Mouse (Mus musculus): Measurements from ENCODE around the gene Syn3. TPM values are rescaled to one million over a fixed set of nuclear protein-coding genes. Genes with fewer than 3 reads are reported as not detected.

Syn3 gene
- polyA plus RNA-seq, 1 experiment from 2014 or later: 7.6 TPM

DNA sequence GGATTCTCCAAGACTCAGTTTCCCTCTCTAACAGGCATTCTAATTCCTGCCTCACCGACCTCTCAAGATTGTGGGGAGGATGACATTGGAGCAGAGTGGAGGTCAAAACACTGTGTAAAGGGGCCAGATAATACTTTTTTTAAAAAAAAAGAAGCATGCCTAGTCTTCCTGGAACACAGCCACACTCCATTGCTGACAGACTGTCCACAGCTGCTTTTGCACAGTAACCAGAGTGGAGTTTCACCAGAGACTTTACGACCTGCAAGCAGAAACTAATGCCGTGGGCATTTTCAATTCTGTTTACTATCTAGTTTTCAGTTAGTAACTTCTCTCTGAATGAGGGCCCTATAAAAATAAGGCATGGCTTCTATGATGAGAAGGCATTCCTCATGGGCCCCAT lies 297.7 kb downstream of the Syn3 start:
- Histone ChIP-seq H3K9ac (no peak overlapping the region), H3K4me3 (no peak overlapping the region), H3K4me1 (no peaks in the 10 kb centered on the region), H3K27me3 (no peaks in the 10 kb centered on the region), H3K4me2 (no peak overlapping the region), H3K36me3 (ENCODE audit: poor library complexity, severe bottlenecking) (no peaks in the 10 kb centered on the region), H3K27ac (no peak overlapping the region), H3K9me3 (replicated peaks) (no peaks in the 10 kb centered on the region)
- no peak for ATAC-seq
- 94% methylated on average over 3 of the region's 3 CpGs for WGBS

- Histone ChIP-seq H3K27me3 (no peaks in the 10 kb centered on the region), H3K27ac (no peak overlapping the region), H3K9ac (no peak overlapping the region), H3K4me2 (no peak overlapping the region), H3K4me3 (no peak overlapping the region), H3K4me1 (no peaks in the 10 kb centered on the region), H3K9me3 (replicated peaks) (no peaks in the 10 kb centered on the region), H3K36me3 (ENCODE audit: poor library complexity, severe bottlenecking) (no peaks in the 10 kb centered on the region)
- WGBS: 85% methylated on average over 3 of the region's 3 CpGs
- no peak for ATAC-seq
Observed at GRCm38 (mm10) chr10:86196414-86197025, 302.2 kb downstream of the Syn3 start.

- no peaks in the 10 kb centered on the region for H3K9me3 ChIP-seq (replicated peaks)
- no peak overlapping the region for H3K4me2 ChIP-seq
- no peak overlapping the region for H3K4me3 ChIP-seq
- no peaks in the 10 kb centered on the region for H3K36me3 ChIP-seq (ENCODE audit: poor library complexity, severe bottlenecking)
- H3K4me1 ChIP-seq: no peaks in the 10 kb centered on the region
- H3K27me3 ChIP-seq: no peaks in the 10 kb centered on the region
- H3K27ac ChIP-seq: no peak overlapping the region
- no peak overlapping the region for H3K9ac ChIP-seq
- 60% methylated on average over 4 of the region's 4 CpGs for WGBS
- no peak for ATAC-seq
Observed at GRCm38 (mm10) chr10:86194722-86195121, 304.0 kb downstream of the Syn3 start.

DNA sequence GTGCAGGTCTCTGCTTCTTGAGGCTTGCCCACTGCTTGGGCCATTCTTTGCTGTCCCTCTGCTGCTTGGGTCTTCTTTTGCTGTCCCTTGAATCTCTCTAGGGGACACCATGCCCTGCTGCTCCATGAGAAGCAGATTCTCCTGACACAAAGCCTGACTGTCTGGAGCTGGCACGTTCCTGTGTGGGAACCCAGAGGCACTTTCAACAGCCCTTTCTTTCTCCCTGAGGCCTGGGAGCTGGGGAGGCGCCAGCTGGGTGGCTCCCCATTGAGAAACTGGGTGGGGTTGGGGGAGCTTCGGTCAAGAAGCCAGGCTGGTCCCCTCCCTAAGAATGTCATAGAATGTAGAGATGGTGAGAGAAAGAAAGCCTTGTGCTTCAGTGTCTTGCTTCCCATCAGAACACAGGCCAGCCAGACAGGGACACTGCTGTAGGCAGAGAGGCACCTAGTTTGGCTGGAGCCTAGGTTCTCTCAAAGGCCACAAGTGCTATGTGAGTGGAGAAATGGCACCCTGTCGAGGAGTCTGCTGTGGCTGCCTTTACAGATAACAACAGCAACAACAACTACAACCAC lies 304.7 kb downstream of the Syn3 start:
- 45% methylated on average over 4 of the region's 4 CpGs for WGBS

GRCm38 (mm10) chr10:86188614-86189013 lies 310.1 kb downstream of the Syn3 start:
- no peak; the same call in 1 of the 2 replicates for ATAC-seq

More for the DNA sequence above, 304.7 kb downstream of the Syn3 start:
- Histone ChIP-seq H3K9ac (no peak overlapping the region), H3K4me1 (no peaks in the 10 kb centered on the region), H3K4me3 (no peak overlapping the region), H3K27ac (no peak overlapping the region), H3K4me2 (no peak overlapping the region), H3K27me3 (no peaks in the 10 kb centered on the region), H3K36me3 (ENCODE audit: poor library complexity, severe bottlenecking) (no peaks in the 10 kb centered on the region), H3K9me3 (replicated peaks) (no peaks in the 10 kb centered on the region)
- no peak for ATAC-seq

DNA sequence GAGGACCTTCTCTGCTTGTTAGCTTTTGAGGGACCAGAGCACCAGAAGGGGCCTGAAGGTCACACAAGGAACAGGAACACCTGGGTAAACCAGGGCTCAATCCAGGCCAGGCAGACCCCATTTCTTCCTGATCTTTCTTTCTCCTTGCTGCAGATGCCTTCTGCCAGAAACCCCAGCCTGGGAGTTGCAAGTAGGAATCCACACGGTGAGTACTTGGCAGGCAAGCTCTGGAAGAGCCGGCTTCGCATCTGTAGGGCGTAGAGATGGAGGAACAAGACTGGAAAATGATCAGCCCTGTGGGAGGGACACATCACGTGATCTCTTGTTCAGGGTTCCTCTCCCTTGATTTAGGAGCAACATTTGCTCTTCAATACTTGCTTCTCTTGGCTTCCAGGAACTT lies 310.8 kb downstream of the Syn3 start:
- no peak for ATAC-seq

More at GRCm38 (mm10) chr10:86188614-86189013, 310.1 kb downstream of the Syn3 start:
- H3K4me3 ChIP-seq: no peak overlapping the region
- no peaks in the 10 kb centered on the region for H3K9me3 ChIP-seq (replicated peaks)
- WGBS: 78% methylated on average over 4 of the region's 4 CpGs
- H3K9ac ChIP-seq: no peak overlapping the region
- no peaks in the 10 kb centered on the region for H3K27me3 ChIP-seq
- H3K27ac ChIP-seq: no peak overlapping the region
- H3K4me2 ChIP-seq: no peak overlapping the region
- H3K4me1 ChIP-seq: no peaks in the 10 kb centered on the region
- H3K36me3 ChIP-seq (ENCODE audit: poor library complexity, severe bottlenecking): no peaks in the 10 kb centered on the region

DNA sequence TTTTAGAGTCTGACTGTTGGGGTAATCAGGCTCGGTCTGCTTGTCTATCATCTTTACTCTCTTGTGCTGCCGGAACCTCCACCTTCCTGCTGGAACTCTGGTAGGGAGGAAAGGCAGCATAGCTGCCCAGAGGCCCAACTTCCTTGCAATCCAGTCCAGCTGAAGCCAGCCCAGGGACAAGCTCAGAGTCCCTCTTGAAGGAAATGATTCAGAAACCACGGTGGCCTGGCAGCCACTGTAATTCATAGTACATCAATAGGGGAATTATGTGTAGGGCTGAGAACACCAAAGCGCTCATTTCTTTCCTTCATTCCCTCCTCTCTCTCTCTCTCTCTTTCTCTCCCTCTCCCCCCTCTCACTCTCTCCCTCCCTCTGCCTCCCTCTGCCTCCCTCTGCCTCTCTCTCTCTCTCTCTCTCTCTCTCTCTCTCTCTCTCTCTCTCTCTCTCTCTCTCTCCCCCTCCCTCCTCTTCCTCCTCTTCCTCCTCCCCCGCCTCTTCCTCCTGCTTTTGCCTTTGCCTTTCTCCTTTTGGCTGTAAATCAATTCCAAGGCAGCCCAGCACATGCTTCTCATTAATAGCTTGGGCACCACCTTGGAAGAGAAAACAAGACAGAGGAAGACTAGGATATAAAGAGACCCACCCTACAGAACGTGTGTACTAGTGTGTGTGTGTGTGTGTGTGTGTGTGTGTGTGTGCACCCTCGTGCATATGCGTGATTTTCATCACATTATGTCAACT lies 315.4 kb downstream of the Syn3 start:
- ATAC-seq: no peak
- no peak overlapping the region for H3K4me2 ChIP-seq
- H3K9me3 ChIP-seq (replicated peaks): no peaks in the 10 kb centered on the region
- no peaks in the 10 kb centered on the region for H3K36me3 ChIP-seq (ENCODE audit: poor library complexity, severe bottlenecking)
- no peak overlapping the region for H3K4me3 ChIP-seq
- no peak overlapping the region for H3K9ac ChIP-seq
- H3K27me3 ChIP-seq: no peaks in the 10 kb centered on the region
- no peak overlapping the region for H3K27ac ChIP-seq
- no peaks in the 10 kb centered on the region for H3K4me1 ChIP-seq
- 78% methylated on average over 8 of the region's 8 CpGs for WGBS

More for the DNA sequence above, 310.8 kb downstream of the Syn3 start:
- Histone ChIP-seq H3K4me1 (no peaks in the 10 kb centered on the region), H3K27ac (no peak overlapping the region), H3K4me2 (no peak overlapping the region), H3K4me3 (no peak overlapping the region), H3K9ac (no peak overlapping the region), H3K36me3 (ENCODE audit: poor library complexity, severe bottlenecking) (no peaks in the 10 kb centered on the region), H3K9me3 (replicated peaks) (no peaks in the 10 kb centered on the region), H3K27me3 (no peaks in the 10 kb centered on the region)
- WGBS: 90% methylated on average over 5 of the region's 5 CpGs

DNA sequence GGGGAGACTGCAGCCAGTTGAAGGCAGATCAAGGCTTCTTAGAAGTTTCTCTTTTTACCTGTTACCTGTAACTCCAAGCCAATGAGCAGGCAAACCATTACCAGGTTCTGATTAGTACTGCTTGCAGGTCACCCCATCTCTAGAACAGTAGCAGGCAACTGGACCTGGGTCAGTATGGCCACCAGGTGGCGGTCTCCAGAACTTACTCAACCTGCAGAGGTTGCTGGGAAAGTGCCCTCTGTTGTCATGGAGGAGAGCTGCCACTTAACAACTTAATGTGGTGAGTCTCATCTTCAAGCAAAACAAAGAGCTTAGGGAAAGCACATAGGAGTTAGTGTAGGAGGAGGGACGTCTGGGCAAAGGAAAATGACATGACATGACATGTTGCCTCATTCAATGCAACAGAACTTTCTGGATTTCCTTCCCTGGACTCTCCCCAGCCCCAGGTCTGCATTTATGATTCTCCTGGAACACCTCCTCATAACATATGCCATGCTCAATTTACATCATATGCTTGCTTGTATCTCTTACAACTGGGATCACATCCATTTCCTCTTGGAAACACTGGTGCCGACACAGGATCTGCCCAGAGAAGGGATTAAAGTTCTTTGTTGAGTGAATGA lies 316.4 kb downstream of the Syn3 start:
- H3K27ac ChIP-seq: no peak overlapping the region
- 40% methylated on average over 3 of the region's 3 CpGs for WGBS

GRCm38 (mm10) chr10:86176411-86176810 lies 322.3 kb downstream of the Syn3 start:
- no peaks in the 10 kb centered on the region for H3K27me3 ChIP-seq
- 93% methylated on average over 2 of the region's 2 CpGs for WGBS
- H3K9ac ChIP-seq: no peak overlapping the region
- no peaks in the 10 kb centered on the region for H3K4me1 ChIP-seq
- no peaks in the 10 kb centered on the region for H3K9me3 ChIP-seq (replicated peaks)
- H3K4me2 ChIP-seq: no peak overlapping the region
- no peak overlapping the region for H3K27ac ChIP-seq
- H3K4me3 ChIP-seq: no peak overlapping the region
- H3K36me3 ChIP-seq (ENCODE audit: poor library complexity, severe bottlenecking): no peaks in the 10 kb centered on the region
- no peak for ATAC-seq

More for the DNA sequence above, 316.4 kb downstream of the Syn3 start:
- Histone ChIP-seq H3K4me2 (no peak overlapping the region), H3K27me3 (no peaks in the 10 kb centered on the region), H3K4me1 (no peaks in the 10 kb centered on the region), H3K9me3 (replicated peaks) (no peaks in the 10 kb centered on the region), H3K9ac (no peak overlapping the region), H3K4me3 (no peak overlapping the region), H3K36me3 (ENCODE audit: poor library complexity, severe bottlenecking) (no peaks in the 10 kb centered on the region)
- ATAC-seq: no peak

DNA sequence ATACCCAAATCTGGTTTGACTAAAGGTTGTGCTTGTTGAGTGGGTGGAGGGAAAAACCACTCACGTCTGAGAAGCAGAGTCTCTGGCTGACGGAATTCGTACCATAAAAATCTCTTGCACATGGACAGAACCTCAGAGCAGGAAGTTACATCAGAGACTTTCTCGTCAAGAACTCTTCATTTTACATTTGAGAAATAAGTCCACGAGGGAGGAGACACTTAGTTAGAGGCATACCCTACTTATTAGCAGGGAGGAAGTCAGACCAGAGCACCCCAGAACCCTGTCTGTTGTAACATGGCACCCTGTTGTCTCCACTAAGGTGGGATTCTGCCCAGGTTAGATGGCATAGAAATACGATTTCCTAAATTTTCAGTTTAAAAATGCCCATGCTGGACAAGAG lies 324.7 kb downstream of the Syn3 start:
- WGBS: 87% methylated on average over 6 of the region's 6 CpGs
- Histone ChIP-seq H3K27ac (no peak overlapping the region), H3K9ac (no peak overlapping the region), H3K36me3 (ENCODE audit: poor library complexity, severe bottlenecking) (no peaks in the 10 kb centered on the region), H3K4me1 (no peaks in the 10 kb centered on the region), H3K4me3 (no peak overlapping the region), H3K27me3 (no peaks in the 10 kb centered on the region), H3K4me2 (no peak overlapping the region), H3K9me3 (replicated peaks) (no peaks in the 10 kb centered on the region)
- ATAC-seq: no peak

DNA sequence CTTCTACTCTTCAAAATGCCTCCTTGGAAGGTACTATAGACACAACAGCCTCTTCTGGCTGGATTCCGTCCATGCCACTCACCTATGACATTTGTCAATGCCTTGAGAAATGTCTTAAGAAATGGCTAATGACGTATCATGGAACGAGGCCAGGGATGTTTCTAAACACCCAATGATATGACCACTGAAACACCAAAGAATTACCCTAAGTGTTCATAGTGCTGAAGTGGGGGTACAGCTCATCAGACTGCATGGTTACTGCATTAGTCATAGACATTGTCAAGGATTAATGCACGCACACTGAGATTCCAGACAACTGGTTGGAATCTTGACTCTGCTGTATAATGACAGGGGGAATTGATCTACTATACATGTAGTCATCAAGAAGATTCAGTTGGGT lies 325.4 kb downstream of the Syn3 start:
- no peak overlapping the region for H3K4me2 ChIP-seq
- no peak overlapping the region for H3K27ac ChIP-seq
- WGBS: 94% methylated on average over 4 of the region's 4 CpGs
- H3K9ac ChIP-seq: no peak overlapping the region
- no peaks in the 10 kb centered on the region for H3K36me3 ChIP-seq (ENCODE audit: poor library complexity, severe bottlenecking)
- no peaks in the 10 kb centered on the region for H3K9me3 ChIP-seq (replicated peaks)
- ATAC-seq: no peak
- H3K4me1 ChIP-seq: no peaks in the 10 kb centered on the region
- no peaks in the 10 kb centered on the region for H3K27me3 ChIP-seq
- H3K4me3 ChIP-seq: no peak overlapping the region

- Histone ChIP-seq H3K4me1 (peaks cover 5% of the 10 kb centered on the region; the same call in 1 of the 2 replicates), H3K27ac (no peak overlapping the region), H3K36me3 (ENCODE audit: poor library complexity, severe bottlenecking) (no peaks in the 10 kb centered on the region), H3K9ac (no peak overlapping the region), H3K27me3 (no peaks in the 10 kb centered on the region), H3K9me3 (replicated peaks) (no peaks in the 10 kb centered on the region), H3K4me3 (no peak overlapping the region), H3K4me2 (no peak overlapping the region)
- ATAC-seq: no peak
- WGBS: 100% methylated on average over 1 of the region's 1 CpGs
Observed at GRCm38 (mm10) chr10:86171246-86171645, 327.4 kb downstream of the Syn3 start.
